Mouse (Mus musculus) MEL (cell line): Measurements from ENCODE around the gene A730015C16Rik.

Experiments used
- BHLHE40 ChIP-seq: IDR thresholded peaks from 2 replicates; pipeline ENCODE4 v1.6.1; 2012; ENCODE audit warnings: low read depth, mild to moderate bottlenecking, inconsistent platforms, low read length, improper control_type of control experiment, borderline replicate concordance
- CTCF ChIP-seq, 3 experiments: IDR thresholded peaks in 2 of 3; conservative IDR thresholded peaks in 1 of 3; 2 replicates each; pipeline ENCODE4 v1.5.1; 2011 to 2012; ENCODE audit warnings: low read length in 3 of 3, low read depth in 2 of 3, mild to moderate bottlenecking in 2 of 3, improper control_type of control experiment in 1 of 3, inconsistent platforms in 1 of 3, mixed read lengths in 1 of 3, moderate library complexity in 1 of 3; ENCODE audit not compliant: control insufficient read depth in 1 of 3, insufficient read depth in 1 of 3, poor library complexity in 1 of 3, severe bottlenecking in 1 of 3
- EP300 ChIP-seq, 2 experiments: IDR thresholded peaks; 2 replicates each; pipeline ENCODE4 v1.6.1; 2011; ENCODE audit warnings: improper control_type of control experiment in 2 of 2, low read length in 2 of 2, low read depth in 1 of 2, mild to moderate bottlenecking in 1 of 2
- GATA1 ChIP-seq: IDR thresholded peaks from 2 replicates; pipeline ENCODE4 v1.6.1; 2011; ENCODE audit warnings: low read depth, low read length, improper control_type of control experiment
- MAZ ChIP-seq: IDR thresholded peaks from 2 replicates; pipeline ENCODE4 v1.6.1; 2012; ENCODE audit warnings: low read depth, mild to moderate bottlenecking, inconsistent platforms, low read length, improper control_type of control experiment
- POLR2A ChIP-seq, 2 experiments: IDR thresholded peaks; 2 replicates each; pipeline ENCODE4 v1.6.1; 2011 to 2012; ENCODE audit warnings: low read length in 2 of 2, mild to moderate bottlenecking in 2 of 2, control low read depth in 1 of 2, improper control_type of control experiment in 1 of 2, low read depth in 1 of 2, moderate library complexity in 1 of 2; ENCODE audit not compliant: control insufficient read depth in 1 of 2, insufficient read depth in 1 of 2, poor library complexity in 1 of 2
- RCOR1 ChIP-seq: IDR thresholded peaks from 2 replicates; pipeline ENCODE4 v1.6.1; 2012; ENCODE audit warnings: low read depth, mild to moderate bottlenecking, inconsistent platforms, low read length, improper control_type of control experiment
- SMC3 ChIP-seq: IDR thresholded peaks from 2 replicates; pipeline ENCODE4 v1.6.1; 2011; ENCODE audit warnings: low read depth, low read length, improper control_type of control experiment
- TAL1 ChIP-seq: IDR thresholded peaks from 2 replicates; pipeline ENCODE4 v1.6.1; 2012; ENCODE audit warnings: mild to moderate bottlenecking, inconsistent platforms, low read length, moderate library complexity, mixed read lengths
- UBTF ChIP-seq: IDR thresholded peaks from 2 replicates; pipeline ENCODE4 v1.6.1; 2012; ENCODE audit warnings: low read depth, mild to moderate bottlenecking, inconsistent platforms, low read length, improper control_type of control experiment, moderate library complexity, borderline replicate concordance; ENCODE audit not compliant: insufficient read depth

DNA sequence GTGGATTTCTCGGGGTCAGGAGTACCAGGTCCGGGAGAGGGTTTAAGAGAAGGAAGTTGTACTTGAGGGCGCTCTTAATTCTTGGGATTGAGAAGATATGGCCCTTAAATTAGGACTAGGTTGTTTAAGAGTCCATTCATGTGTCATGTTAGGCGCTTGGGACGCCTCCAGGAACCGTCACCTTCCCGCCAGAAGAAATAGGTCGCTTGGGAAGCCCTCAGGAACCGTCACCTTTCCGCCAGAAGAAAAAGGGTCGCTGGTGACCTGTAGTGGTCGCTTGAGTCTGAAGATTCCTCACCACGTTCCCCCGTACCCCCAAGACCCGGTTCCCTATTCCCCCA is 13.5 kb downstream of the A730015C16Rik start:
- no peak for TF ChIP-seq TAL1
- TF ChIP-seq MAZ: no peak
- no peak for TF ChIP-seq BHLHE40
- no peak for TF ChIP-seq CTCF (IDR thresholded peaks at IDR 0.05 in 2 of 3, conservative IDR thresholded peaks at IDR 0.05 in 1 of 3; ENCODE audit: control insufficient read depth in 1 of 3, insufficient read depth in 1 of 3, low read depth in 2 of 3, low read length in 3 of 3, poor library complexity in 1 of 3, severe bottlenecking in 1 of 3)
- TF ChIP-seq UBTF: no peak
- TF ChIP-seq GATA1: no peak
- TF ChIP-seq POLR2A (IDR thresholded peaks at IDR 0.05; ENCODE audit: control insufficient read depth in 1 of 2, insufficient read depth in 1 of 2, low read depth in 1 of 2, low read length in 2 of 2, poor library complexity in 1 of 2): no peak
- TF ChIP-seq EP300 (IDR thresholded peaks at IDR 0.05; ENCODE audit: low read depth in 1 of 2, low read length in 2 of 2): no peak
- no peak for TF ChIP-seq SMC3
- TF ChIP-seq RCOR1: no peak
